Mouse (Mus musculus) limb, embryonic 14.5 days (tissue): ENCODE results near the gene Chsy1. TPM values are rescaled to one million over a fixed set of nuclear protein-coding genes. Genes with fewer than 3 reads are reported as not detected.

Experiments used
- ATAC-seq: fragments of 200-750 bp; cut with Nextera tagmentation; 2 replicates; pipeline ENCODE4 v1.8.0; 2017; ENCODE audit warnings: low read depth, moderate number of reproducible peaks, moderate TSS enrichment; ENCODE audit not compliant: low FRiP score
- DNase-seq: peaks from one replicate; pipeline ENCODE4 v3.0.0-alpha.2; 2015; ENCODE audit warnings: low spot score
- H3K27ac ChIP-seq: fragments of 300-500 bp; sonication (generic); replicated peaks from 2 replicates; pipeline ENCODE4 v1.5.1; 2014; ENCODE audit warnings: low read depth, mild to moderate bottlenecking, low read length, moderate library complexity, mixed read lengths
- H3K27me3 ChIP-seq: fragments of 300-500 bp; sonication (generic); 2 replicates; pipeline ENCODE4 v1.6.1; 2014; ENCODE audit warnings: low read length, mixed read lengths; ENCODE audit not compliant: control insufficient read depth, insufficient read depth
- H3K36me3 ChIP-seq: fragments of 300-500 bp; sonication (generic); 2 replicates; pipeline ENCODE4 v1.6.1; 2014; ENCODE audit warnings: mild to moderate bottlenecking, low read length, moderate library complexity, mixed read lengths; ENCODE audit not compliant: control insufficient read depth, insufficient read depth
- H3K4me1 ChIP-seq: fragments of 300-500 bp; sonication (generic); 2 replicates; pipeline ENCODE4 v1.6.1; 2014; ENCODE audit warnings: antibody characterized with exemption, low read length, mixed read lengths; ENCODE audit not compliant: control insufficient read depth, insufficient read depth
- H3K4me2 ChIP-seq: fragments of 300-500 bp; sonication (generic); replicated peaks from 2 replicates; pipeline ENCODE4 v1.6.1; 2014; ENCODE audit warnings: low read depth, mild to moderate bottlenecking, low read length, moderate library complexity; ENCODE audit not compliant: severe bottlenecking
- H3K4me3 ChIP-seq: fragments of 300-500 bp; sonication (generic); replicated peaks from 2 replicates; pipeline ENCODE4 v1.5.1; 2014; ENCODE audit warnings: low read length
- H3K9ac ChIP-seq: fragments of 300-500 bp; sonication (generic); 2 replicates; pipeline ENCODE4 v1.6.1; 2014; ENCODE audit warnings: mild to moderate bottlenecking, low read depth, low read length, moderate library complexity; ENCODE audit not compliant: severe bottlenecking
- H3K9me3 ChIP-seq: fragments of 300-500 bp; sonication (generic); 2 replicates; pipeline ENCODE4 v1.6.1; 2016; ENCODE audit warnings: low read length; ENCODE audit not compliant: control insufficient read depth
- POLR2A ChIP-seq: fragments of 200-500 bp; IDR thresholded peaks from 2 replicates; pipeline ENCODE4 v1.8.0; 2012; ENCODE audit warnings: inconsistent platforms, mild to moderate bottlenecking, moderate library complexity, borderline replicate concordance; ENCODE audit not compliant: insufficient read depth, insufficient read length; ENCODE audit errors: extremely low read depth
- WGBS: fragments of 180-500 bp; shearing (Covaris S2); extraction: QIAGEN DNeasy Blood & Tissue Kit; methylation state at CpG from one replicate; pipeline ENCODE4 v1.1.7; 2014; 5-methylcytosine and 5-hydroxymethylcytosine counted together
- polyA plus RNA-seq, 2 experiments: library from polyadenylated mRNA; depleted of rRNA in 1 of 2; stranded (reverse) in 1 of 2; unstranded in 1 of 2; fragments of >200 nt; fragmentation: Nextera tagmentation in 1 of 2; extraction: Ambion mirVana in 1 of 2; gene quantifications; 2 replicates each; pipeline versions ENCODE4 v1.2.1 to v1.2.3; 2012 to 2014

Gene Chsy1
- polyA plus RNA-seq, 2 experiments = 33.3 to 33.6 TPM

- TF ChIP-seq POLR2A = no peak
- Histone ChIP-seq H3K4me3 (no peak overlapping the region), H3K9ac (no peak overlapping the region), H3K27ac (no peak overlapping the region), H3K27me3 (no peaks in the 10 kb centered on the region), H3K9me3 (no peaks in the 10 kb centered on the region), H3K4me2 (no peak overlapping the region), H3K36me3 (peaks cover 54% of the 10 kb centered on the region), H3K4me1 (no peaks in the 10 kb centered on the region)
- 95% methylated on average over 27 of the region's 27 CpGs for WGBS
- ATAC-seq = no peak
- no peak for DNase-seq
Measured at GRCm38 (mm10) chr7:66170802-66171505, 61.6 kb downstream of the Chsy1 start.

GRCm38 (mm10) chr7:66175738-66176137, 66.4 kb downstream of the Chsy1 start:
- Histone ChIP-seq H3K9me3 (no peaks in the 10 kb centered on the region), H3K36me3 (peaks cover 49% of the 10 kb centered on the region), H3K4me2 (no peak overlapping the region), H3K27me3 (no peaks in the 10 kb centered on the region), H3K27ac (0 out of 2 replicates have a peak overlapping the region, but pooled peaks have one; percentile 33), H3K9ac (no peak overlapping the region), H3K4me3 (no peak overlapping the region), H3K4me1 (no peaks in the 10 kb centered on the region)
- DNase-seq (no peak), ATAC-seq (no peak)
- no peak for TF ChIP-seq POLR2A
- 93% methylated on average over 6 of the region's 6 CpGs for WGBS

GRCm38 (mm10) chr7:66176256-66176655, 66.9 kb downstream of the Chsy1 start:
- peaks cover 44% of the 10 kb centered on the region for H3K36me3 ChIP-seq

DNA sequence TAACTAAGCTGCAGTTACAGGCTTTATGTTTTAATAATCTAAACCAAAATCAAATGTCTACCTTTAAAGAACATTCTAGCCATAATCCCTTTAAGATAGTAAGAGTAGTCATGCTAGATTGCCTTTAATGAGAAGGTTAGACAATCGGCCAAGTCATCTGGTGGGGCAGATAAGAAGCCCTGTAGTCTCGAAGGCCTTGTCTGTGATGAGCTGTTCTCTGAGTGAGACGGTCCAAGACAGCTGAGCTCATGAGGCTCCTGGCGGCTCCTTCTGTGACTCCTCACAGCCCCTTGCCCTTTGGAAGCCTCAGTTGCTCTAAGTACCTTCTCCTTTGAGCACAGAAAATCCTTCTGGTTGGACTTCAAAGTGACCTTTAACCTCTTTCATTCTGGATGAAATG, 67.6 kb downstream of the Chsy1 start:
- Histone ChIP-seq H3K4me1 (no peaks in the 10 kb centered on the region), H3K27me3 (no peaks in the 10 kb centered on the region), H3K4me2 (no peak overlapping the region), H3K4me3 (no peak overlapping the region), H3K9ac (no peak overlapping the region), H3K27ac (no peak overlapping the region), H3K9me3 (no peaks in the 10 kb centered on the region), H3K36me3 (peaks cover 38% of the 10 kb centered on the region)
- no peak for DNase-seq
- no peak for TF ChIP-seq POLR2A
- 68% methylated on average over 4 of the region's 4 CpGs for WGBS
- ATAC-seq = no peak

More at GRCm38 (mm10) chr7:66176256-66176655, 66.9 kb downstream of the Chsy1 start:
- Histone ChIP-seq H3K4me2 (no peak overlapping the region), H3K4me1 (no peaks in the 10 kb centered on the region), H3K9me3 (no peaks in the 10 kb centered on the region), H3K27ac (no peak overlapping the region), H3K9ac (no peak overlapping the region), H3K4me3 (no peak overlapping the region), H3K27me3 (no peaks in the 10 kb centered on the region)
- WGBS = 90% methylated on average over 4 of the region's 4 CpGs
- TF ChIP-seq POLR2A = no peak
- DNase-seq = no peak
- ATAC-seq = no peak

DNA sequence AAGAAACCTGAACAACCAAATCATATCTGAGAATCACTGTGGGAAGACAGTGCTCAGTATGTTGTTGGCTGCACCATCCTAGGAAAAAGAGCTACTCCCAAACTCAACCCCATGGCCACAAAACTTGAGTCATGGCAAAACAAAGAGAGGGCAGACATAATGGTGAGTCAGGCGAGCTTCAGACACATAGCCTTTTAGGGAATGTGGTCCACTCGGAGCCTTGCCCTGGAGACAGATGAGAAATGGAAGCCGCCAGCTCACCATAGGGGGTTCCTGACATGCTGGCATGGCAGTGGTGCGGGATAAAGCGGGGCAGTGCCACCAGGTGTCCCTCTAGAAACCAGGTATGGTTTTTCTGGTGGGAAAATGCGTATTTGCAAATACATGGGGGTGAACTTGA, 68.8 kb downstream of the Chsy1 start:
- DNase-seq = no peak

More for the DNA sequence above, 68.8 kb downstream of the Chsy1 start:
- 85% methylated on average over 6 of the region's 6 CpGs for WGBS
- H3K36me3 ChIP-seq = peaks cover 26% of the 10 kb centered on the region
- no peaks in the 10 kb centered on the region for H3K9me3 ChIP-seq
- H3K4me2 ChIP-seq = no peak overlapping the region
- no peaks in the 10 kb centered on the region for H3K27me3 ChIP-seq
- peaks cover 1% of the 10 kb centered on the region for H3K4me1 ChIP-seq
- no peak for ATAC-seq
- no peak for TF ChIP-seq POLR2A
- H3K4me3 ChIP-seq = no peak overlapping the region
- H3K9ac ChIP-seq = no peak overlapping the region
- no peak overlapping the region for H3K27ac ChIP-seq
